Mouse (Mus musculus): ENCODE measurements around the gene Cib3. TPM values are rescaled to one million over a fixed set of nuclear protein-coding genes. Genes with fewer than 3 reads are reported as not detected.
A peak's percentile ranks its signal among the peaks of the same experiment; 100 is the strongest.

Cib3 gene
- total RNA-seq, 2 experiments from 2014 or later = not detected

DNA sequence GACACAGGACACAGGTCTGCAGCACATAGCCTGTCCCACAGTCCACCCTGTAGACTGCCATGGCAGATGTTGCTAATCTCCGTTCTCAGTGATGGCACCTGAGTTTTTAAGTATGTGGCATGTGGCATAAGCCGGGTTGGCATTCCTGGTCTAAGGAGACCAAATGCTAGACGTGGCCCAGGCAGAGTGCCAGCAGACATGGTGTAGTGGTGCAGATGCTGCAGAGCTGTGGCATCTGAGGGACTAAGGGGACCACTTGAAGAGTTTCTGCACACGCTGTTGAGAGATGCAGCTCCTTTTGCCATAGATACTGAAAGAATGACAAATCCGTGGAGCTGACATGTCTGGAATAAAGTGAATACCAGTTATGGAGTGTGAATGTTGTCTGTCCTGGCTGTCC is 10.0 kb upstream of the Cib3 start:
- no peak for DNase-seq
- H3K27ac ChIP-seq = no peak overlapping the region
- no peak overlapping the region for H3K4me3 ChIP-seq
- intact Hi-C loops (cut with DNase I) = loop anchor here (5.0 kb wide), 1 partner anchor 45 kb away; no protein-coding TSS in a partner anchor
- no peak for TF ChIP-seq CTCF (IDR thresholded peaks at IDR 0.05)

DNA sequence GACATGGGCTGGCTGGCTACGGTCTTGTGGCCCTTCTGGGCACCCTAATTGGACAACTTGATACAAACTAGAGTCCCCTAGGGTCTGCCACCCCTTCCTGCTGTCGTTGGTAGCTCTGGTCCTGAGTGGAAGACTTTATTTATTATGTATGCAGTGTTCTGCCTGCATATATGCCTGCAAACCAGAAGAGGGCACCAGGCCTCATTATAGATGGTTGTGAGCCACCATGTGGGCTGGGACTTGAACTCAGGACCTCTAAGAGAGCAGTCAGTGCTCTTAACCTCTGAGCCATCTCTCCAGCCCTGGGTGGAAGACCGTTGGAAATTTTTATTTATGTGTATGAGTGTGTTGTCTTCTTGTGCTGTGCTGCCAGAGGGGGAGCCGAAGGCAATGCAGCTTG is 8.1 kb upstream of the Cib3 start:
- no peak for DNase-seq
- intact Hi-C loops (cut with DNase I) = loop anchor here (5.0 kb wide), 1 partner anchor 43 kb away; no protein-coding TSS in a partner anchor
- no peak overlapping the region for H3K27ac ChIP-seq
- peak overlapping the region; percentile 87 for H3K4me3 ChIP-seq
- TF ChIP-seq CTCF (IDR thresholded peaks at IDR 0.05) = peak; percentile 28; the same call in 1 of the 2 replicates

DNA sequence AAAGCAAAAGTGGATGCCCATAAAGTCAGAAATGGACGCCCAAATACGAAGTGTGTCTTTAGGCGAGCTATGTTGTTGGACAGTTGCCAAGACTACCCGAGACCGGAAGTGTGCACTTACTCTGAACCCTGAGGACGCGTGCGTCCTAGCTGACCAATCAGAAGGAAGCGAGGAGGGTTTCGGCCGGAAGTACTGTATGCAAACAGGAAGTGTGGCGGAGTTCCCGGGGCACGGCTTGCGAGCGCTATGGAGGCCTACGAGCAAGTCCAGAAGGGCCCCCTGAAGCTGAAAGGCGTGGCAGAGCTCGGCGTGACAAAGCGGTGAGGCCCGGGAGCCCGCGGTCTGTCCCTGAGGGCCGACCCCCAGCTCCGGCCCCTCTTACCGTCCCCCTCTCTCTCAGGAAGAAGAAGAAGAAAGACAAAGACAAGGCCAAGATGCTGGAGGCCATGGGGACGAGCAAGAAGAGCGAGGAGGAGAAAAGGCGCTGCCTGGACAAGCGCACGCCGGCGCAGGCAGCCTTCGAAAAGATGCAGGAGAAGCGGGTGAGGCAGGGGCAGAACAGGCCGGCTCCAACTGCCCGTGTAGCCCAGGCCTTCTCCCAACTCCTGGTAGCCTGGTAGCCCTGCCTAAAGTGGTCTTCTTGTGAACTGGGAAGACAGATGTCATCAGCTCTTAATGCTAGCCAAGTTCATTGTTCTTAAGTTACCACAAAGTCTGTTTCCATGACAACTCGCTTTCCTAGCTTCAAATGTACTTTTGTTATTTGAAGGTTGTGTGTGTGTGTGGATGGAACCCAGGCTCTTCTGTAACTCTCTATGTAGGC is 7.1 kb upstream of the Cib3 start, which contains the start of gene Fam32a:
Fam32a (plus strand) TSS at position 190 of the 823 bp plus-strand sequence.
- intact Hi-C loops (cut with DNase I) = loop anchor here (5.0 kb wide), 1 partner anchor 42 kb away; no protein-coding TSS in a partner anchor

DNA sequence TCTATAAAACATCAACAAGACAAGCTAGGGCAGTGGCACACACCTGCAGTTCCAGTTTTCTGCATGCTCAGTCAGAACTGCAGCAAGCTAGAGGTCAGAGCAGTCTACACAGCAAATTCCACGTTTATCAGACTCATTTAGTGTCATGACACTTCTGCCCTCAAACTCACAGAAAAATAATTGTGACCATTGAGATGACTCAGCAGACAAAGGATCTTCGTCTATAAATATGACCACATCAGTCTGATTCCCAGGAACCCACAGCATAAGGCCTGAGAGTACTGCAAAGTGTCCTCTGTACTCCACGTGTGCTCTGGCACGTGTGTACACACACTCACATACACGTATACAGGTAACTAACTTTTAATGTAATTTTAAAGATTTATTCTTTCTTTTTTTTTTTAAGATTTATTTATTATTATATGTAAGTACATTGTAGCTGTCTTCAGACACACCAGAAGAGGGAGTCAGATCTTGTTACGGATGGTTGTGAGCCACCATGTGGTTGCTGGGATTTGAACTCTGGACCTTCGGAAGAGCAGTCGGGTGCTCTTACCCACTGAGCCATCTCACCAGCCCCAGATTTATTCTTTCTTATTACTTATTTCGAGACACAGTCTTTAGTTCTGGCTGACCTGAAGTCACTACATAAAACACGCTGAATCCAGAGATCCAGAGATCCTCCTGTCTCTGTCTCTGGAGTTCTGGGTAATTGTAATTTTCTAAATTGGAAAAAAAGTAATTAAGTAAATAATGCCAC is 6.3 kb upstream of the Cib3 start:
- DNase-seq = no peak
- Histone ChIP-seq H3K27ac (peak overlapping the region; percentile 93), H3K4me3 (peak overlapping the region; percentile 87)
- no peak for TF ChIP-seq CTCF (IDR thresholded peaks at IDR 0.05)
- intact Hi-C loops (cut with DNase I) = no loop called here

More for the DNA sequence above, 7.1 kb upstream of the Cib3 start, which contains the start of gene Fam32a:
- DNase-seq = peak; percentile 92
- Histone ChIP-seq H3K27ac (peak within 1 kb of the TSS; percentile 93), H3K4me3 (peak within 1 kb of the TSS; percentile 87)
- no peak for TF ChIP-seq CTCF (IDR thresholded peaks at IDR 0.05)

DNA sequence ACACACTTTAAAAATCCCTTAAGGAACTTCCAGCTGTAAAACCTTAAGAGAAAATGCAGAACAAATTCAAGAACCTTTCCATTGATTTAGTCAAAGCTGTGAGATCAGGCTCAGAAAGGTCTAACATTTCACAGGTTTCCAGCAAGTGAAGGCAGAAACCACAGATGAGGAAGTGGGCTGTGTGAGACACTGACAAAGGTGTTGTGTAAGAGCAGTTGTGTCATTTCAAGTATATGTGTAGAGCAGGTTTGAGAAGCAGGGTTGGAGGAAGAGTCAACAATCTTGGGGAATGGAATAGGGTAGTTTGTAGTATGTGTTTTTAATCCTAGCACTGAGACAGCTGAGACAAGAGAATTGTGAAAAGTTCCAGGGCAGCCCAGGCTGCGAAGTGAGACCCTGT is 3.2 kb upstream of the Cib3 start:
- DNase-seq = no peak
- TF ChIP-seq CTCF (IDR thresholded peaks at IDR 0.05) = no peak
- H3K27ac ChIP-seq = no peak overlapping the region
- intact Hi-C loops (cut with DNase I) = no loop called here
- H3K4me3 ChIP-seq = no peak overlapping the region

DNA sequence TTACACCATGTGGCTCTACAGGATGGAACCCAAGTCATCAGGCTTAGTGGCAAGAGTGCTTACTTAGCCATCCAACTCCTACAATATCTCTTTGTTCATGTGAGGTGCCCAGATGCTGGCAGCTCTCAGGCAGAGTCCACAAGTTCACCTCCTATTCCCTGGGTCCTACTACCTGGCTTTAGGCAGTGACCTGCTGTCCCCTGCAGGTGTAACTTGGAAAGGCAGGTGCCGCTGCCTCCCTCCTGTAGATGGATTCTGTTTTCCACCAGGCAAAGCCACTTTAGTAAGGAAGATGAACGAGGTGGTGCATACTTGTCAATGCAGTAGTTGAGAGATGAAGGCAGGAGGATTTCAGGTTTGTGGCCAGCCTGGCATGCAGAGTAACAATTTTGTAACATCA is 2.4 kb upstream of the Cib3 start:
- intact Hi-C loops (cut with DNase I) = no loop called here
- Histone ChIP-seq H3K27ac (no peak overlapping the region), H3K4me3 (no peak overlapping the region)
- TF ChIP-seq CTCF (IDR thresholded peaks at IDR 0.05) = peak; percentile 27; the same call in 1 of the 2 replicates
- DNase-seq = no peak

DNA sequence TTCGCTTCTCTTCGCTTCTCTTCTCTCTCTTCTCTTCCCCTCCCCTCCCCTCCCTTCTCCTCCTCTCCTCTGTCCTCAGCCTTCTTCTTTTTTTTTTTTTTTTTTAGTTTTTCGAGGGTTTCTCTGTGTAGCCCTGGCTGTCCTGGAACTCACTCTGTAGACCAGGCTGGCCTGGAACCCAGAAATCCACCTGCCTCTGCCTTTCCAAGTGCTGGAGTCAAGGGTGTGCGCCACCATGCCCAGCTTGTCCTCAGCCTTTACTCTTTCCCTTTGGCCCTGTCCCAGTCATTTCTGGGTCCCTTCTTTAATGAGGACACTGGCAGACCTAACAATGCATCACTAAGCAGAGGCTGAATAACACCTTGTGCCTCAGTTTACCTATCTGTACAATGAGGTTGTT is 899 bp upstream of the Cib3 start, which contains the start of gene Gm11034:
Gm11034 (minus strand) TSS at position 101 of the 400 bp plus-strand sequence.
- DNase-seq = no peak
- no peak within 1 kb of the TSS for H3K27ac ChIP-seq
- no peak within 1 kb of the TSS for H3K4me3 ChIP-seq
- intact Hi-C loops (cut with DNase I) = no loop called here
- no peak for TF ChIP-seq CTCF (IDR thresholded peaks at IDR 0.05)

DNA sequence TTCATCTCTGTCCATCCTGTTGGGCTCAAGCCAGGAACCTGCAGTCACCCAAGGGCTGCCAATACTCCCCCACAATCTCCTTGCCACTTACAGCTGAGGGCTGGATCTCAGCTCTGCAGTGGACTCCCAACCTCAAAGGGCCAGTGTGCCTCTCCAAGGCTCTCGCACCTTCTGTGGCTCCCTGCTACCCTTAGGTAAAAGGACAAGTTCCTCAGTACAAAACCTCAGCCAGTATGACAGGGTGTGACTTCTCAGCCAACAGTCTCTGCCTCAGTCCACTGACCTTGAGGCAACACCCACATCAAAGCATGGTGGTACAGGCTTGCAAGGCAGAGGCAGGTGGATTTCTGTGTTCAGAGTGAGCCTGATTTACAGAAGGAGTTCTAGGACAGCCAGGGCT is 791 bp downstream of the Cib3 start:
- no peak overlapping the region for H3K4me3 ChIP-seq
- no peak for TF ChIP-seq CTCF (IDR thresholded peaks at IDR 0.05)
- intact Hi-C loops (cut with DNase I) = no loop called here
- no peak for DNase-seq
- H3K27ac ChIP-seq = no peak overlapping the region

DNA sequence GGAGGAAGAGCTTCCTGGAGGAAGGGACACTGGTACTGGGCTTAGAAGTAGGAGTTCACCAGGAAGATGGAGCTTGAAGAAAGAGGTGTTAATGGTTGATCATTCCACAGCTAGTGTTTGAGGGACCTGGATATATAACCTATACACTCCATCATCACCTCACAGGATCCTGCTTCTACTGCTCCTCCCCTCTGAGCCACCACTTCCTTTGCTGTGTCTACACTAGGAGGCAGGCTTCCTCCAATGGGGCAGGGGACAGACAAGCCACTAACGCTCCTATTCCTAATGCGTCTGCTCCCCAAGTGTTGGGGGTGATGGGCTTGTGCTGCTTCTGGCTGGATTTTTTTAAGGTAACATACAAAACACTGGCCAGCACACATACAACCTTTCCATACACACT is 1.9 kb downstream of the Cib3 start:
- TF ChIP-seq CTCF (IDR thresholded peaks at IDR 0.05) = no peak
- H3K27ac ChIP-seq = no peak overlapping the region
- intact Hi-C loops (cut with DNase I) = no loop called here
- no peak overlapping the region for H3K4me3 ChIP-seq
- DNase-seq = no peak

DNA sequence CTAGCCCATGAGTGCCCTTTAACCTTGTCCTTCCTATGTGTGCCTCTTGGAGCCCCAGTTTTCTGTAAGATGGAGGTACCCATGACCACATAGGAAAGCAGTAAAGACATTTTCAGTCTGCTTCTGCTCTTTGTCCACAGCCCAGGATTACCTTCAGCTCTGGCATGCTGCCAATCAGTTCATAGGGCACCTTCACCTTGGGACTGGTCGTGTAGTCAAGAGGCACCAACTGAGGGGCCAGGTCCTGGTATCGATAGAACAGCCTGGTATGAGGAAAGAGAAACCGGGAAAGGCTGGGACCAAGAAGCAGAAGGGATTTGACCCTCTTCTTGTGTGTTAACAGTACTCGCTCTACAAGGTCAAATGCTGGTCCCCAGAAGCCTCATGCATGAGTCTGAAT is 2.4 kb downstream of the Cib3 start:
- intact Hi-C loops (cut with DNase I) = no loop called here
- no peak overlapping the region for H3K27ac ChIP-seq
- H3K4me3 ChIP-seq = no peak overlapping the region
- no peak for TF ChIP-seq CTCF (IDR thresholded peaks at IDR 0.05)
- DNase-seq = no peak

DNA sequence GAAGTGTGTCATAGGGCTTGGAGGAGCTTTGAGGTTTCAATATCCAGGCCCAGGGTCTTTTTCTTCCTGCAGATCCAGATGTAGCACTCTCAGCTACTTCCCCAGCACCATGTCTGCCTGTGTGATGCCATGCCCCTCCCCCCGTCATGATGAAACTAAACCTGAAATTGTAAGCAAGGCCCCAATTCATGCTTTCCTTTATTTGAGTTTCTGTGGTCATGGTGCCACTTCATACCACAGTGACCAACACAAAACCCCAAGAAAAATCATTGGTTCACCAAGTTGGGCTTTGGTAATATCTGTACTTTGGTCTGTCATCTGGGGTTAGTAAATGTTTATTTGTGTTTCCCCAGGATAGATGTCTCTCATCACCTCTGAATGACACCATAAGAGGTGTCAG is 4.1 kb downstream of the Cib3 start:
- TF ChIP-seq CTCF (IDR thresholded peaks at IDR 0.05) = no peak
- no peak for DNase-seq
- no peak overlapping the region for H3K27ac ChIP-seq
- H3K4me3 ChIP-seq = no peak overlapping the region
- intact Hi-C loops (cut with DNase I) = no loop called here

DNA sequence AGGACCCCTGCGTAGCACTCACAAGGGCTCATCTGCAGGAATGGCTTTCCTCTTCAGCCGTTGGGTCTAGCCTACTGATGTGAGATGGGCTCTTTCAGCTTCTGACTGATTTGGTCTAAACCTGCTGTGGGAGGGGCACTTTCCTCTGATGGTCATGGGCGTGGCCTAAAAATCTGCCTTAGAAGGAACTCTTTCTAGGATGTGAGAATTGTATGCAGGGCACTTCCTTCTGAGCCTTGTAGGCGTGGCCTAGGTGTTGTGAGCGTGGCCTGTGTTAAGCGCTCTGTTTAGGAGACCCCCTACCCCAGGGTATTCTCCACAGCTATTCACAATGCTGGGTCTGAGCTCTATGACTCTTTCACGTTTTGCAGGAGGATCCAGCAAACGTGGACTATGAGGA is 14.6 kb downstream of the Cib3 start:
- intact Hi-C loops (cut with DNase I) = no loop called here

DNA sequence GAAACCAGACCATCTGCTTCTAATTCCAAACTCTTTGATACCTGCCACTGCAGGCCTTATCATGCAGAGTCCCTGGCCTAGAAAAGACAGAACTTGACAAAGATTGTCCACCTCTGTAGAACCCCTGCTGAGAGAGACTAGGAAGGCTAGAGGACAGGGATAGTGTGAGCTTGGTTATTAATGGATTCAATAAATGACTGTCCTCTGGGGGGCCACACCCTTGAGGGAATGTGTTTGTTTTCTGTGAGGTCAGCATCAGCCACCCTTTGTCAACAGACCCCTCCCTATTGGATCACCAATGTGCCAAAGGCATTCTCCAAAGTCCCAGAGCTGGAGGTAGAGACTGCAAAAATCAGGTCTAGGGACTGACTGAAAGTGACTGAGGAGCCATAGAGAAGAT is 20.6 kb downstream of the Cib3 start:
- intact Hi-C loops (cut with DNase I) = no loop called here
- no peak overlapping the region for H3K4me3 ChIP-seq
- no peak for TF ChIP-seq CTCF (IDR thresholded peaks at IDR 0.05)
- no peak overlapping the region for H3K27ac ChIP-seq
- DNase-seq = no peak

More for the DNA sequence above, 14.6 kb downstream of the Cib3 start:
- no peak for DNase-seq
- Histone ChIP-seq H3K4me3 (no peak overlapping the region), H3K27ac (no peak overlapping the region)
- TF ChIP-seq CTCF (IDR thresholded peaks at IDR 0.05) = no peak
